Mouse (Mus musculus) forebrain, embryonic 15.5 days (tissue): ENCODE results near the gene Spg20. TPM values are rescaled to one million over a fixed set of nuclear protein-coding genes. Genes with fewer than 3 reads are reported as not detected.

Experiments
- ATAC-seq: fragments of 200-750 bp; cut with Nextera tagmentation; replicated peaks from 2 replicates; pipeline ENCODE4 v1.8.0; 2017; ENCODE audit warnings: mild to moderate bottlenecking, moderate TSS enrichment, moderate library complexity
- H3K27ac ChIP-seq: fragments of 300-500 bp; sonication (generic); replicated peaks from 2 replicates; pipeline ENCODE4 v1.5.1; 2015; ENCODE audit warnings: mild to moderate bottlenecking, inconsistent platforms
- H3K27me3 ChIP-seq: fragments of 300-500 bp; sonication (generic); 2 replicates; pipeline ENCODE4 v1.6.1; 2015; ENCODE audit warnings: inconsistent platforms
- H3K36me3 ChIP-seq: fragments of 300-500 bp; sonication (generic); 2 replicates; pipeline ENCODE4 v1.6.1; 2015; ENCODE audit warnings: mild to moderate bottlenecking, inconsistent platforms
- H3K4me1 ChIP-seq: fragments of 300-500 bp; sonication (generic); 2 replicates; pipeline ENCODE4 v1.6.1; 2015; ENCODE audit warnings: inconsistent platforms
- H3K4me2 ChIP-seq: fragments of 300-500 bp; sonication (generic); replicated peaks from 2 replicates; pipeline ENCODE4 v1.6.1; 2015; ENCODE audit warnings: mild to moderate bottlenecking, inconsistent platforms
- H3K4me3 ChIP-seq: fragments of 300-500 bp; sonication (generic); 2 replicates; pipeline ENCODE4 v1.5.1; 2015; ENCODE audit warnings: mild to moderate bottlenecking, inconsistent platforms
- H3K9ac ChIP-seq: fragments of 300-500 bp; sonication (generic); replicated peaks from 2 replicates; pipeline ENCODE4 v1.6.1; 2015; ENCODE audit warnings: mild to moderate bottlenecking, inconsistent platforms
- H3K9me3 ChIP-seq: fragments of 300-500 bp; sonication (generic); 2 replicates; pipeline ENCODE4 v1.6.1; 2016; ENCODE audit warnings: inconsistent platforms
- WGBS: fragments of 180-500 bp; shearing (Covaris S2); methylation state at CpG from one replicate; pipeline ENCODE4 v1.1.7; 2015; ENCODE audit warnings: mixed read lengths; 5-methylcytosine and 5-hydroxymethylcytosine counted together
- microRNA-seq: library from miRNA; unstranded; fragments of <30 nt; microRNA quantifications from one replicate; pipeline ENCODE4, GENCODE M21; 2016
- polyA plus RNA-seq: library from polyadenylated mRNA; unstranded; fragments of >200 nt; fragmentation: Nextera tagmentation; extraction: Ambion mirVana; gene quantifications from 2 replicates; pipeline ENCODE4 v1.2.1, GENCODE M21; 2015

Gene Spg20
- polyA plus RNA-seq, 1 experiment from 2014 or later, result 21.4 TPM

DNA sequence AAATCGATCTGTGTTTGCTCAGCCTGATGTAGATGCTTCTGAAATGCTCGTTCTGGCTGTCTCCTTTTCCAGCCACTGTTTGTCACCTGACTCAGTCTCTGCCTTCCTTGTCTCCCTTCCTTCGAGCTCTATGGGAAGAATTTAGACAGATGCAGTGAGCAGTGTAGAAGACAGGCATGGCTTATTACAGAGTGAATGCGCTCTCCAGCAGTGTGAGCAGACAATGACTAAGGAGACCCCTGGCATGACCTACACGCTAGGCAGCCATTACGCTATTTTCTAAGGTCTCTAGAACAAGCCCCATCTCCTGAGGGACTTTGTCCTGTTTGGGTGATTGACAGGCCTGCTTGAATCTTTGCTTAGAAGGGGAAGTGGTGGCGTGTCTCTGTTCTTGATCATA is 49.2 kb downstream of the Spg20 start:
- Histone ChIP-seq H3K4me3 (no peak overlapping the region), H3K27ac (no peak overlapping the region), H3K4me2 (no peak overlapping the region), H3K9ac (no peak overlapping the region), H3K4me1 (no peaks in the 10 kb centered on the region), H3K27me3 (no peaks in the 10 kb centered on the region), H3K9me3 (no peaks in the 10 kb centered on the region), H3K36me3 (no peaks in the 10 kb centered on the region)
- 0 out of 2 replicates have a peak, but pooled peaks have one; percentile 26 for ATAC-seq
- WGBS, result 58% methylated on average over 7 of the region's 7 CpGs

GRCm38 (mm10) chr3:55163510-55163909 is 51.6 kb downstream of the Spg20 start:
- WGBS, result 60% methylated on average over 4 of the region's 4 CpGs
- Histone ChIP-seq H3K4me3 (no peak overlapping the region), H3K4me1 (no peaks in the 10 kb centered on the region), H3K9ac (no peak overlapping the region), H3K27ac (no peak overlapping the region), H3K9me3 (no peaks in the 10 kb centered on the region), H3K4me2 (no peak overlapping the region), H3K36me3 (no peaks in the 10 kb centered on the region), H3K27me3 (no peaks in the 10 kb centered on the region)
- no peak for ATAC-seq

GRCm38 (mm10) chr3:55172478-55172877 is 60.6 kb downstream of the Spg20 start:
- 81% methylated on average over 3 of the region's 3 CpGs for WGBS
- no peaks in the 10 kb centered on the region for H3K27me3 ChIP-seq
- H3K36me3 ChIP-seq, result no peaks in the 10 kb centered on the region
- H3K4me3 ChIP-seq, result no peak overlapping the region
- no peak for ATAC-seq
- no peak overlapping the region for H3K4me2 ChIP-seq
- H3K27ac ChIP-seq, result no peak overlapping the region
- no peaks in the 10 kb centered on the region for H3K4me1 ChIP-seq
- no peaks in the 10 kb centered on the region for H3K9me3 ChIP-seq
- no peak overlapping the region for H3K9ac ChIP-seq

DNA sequence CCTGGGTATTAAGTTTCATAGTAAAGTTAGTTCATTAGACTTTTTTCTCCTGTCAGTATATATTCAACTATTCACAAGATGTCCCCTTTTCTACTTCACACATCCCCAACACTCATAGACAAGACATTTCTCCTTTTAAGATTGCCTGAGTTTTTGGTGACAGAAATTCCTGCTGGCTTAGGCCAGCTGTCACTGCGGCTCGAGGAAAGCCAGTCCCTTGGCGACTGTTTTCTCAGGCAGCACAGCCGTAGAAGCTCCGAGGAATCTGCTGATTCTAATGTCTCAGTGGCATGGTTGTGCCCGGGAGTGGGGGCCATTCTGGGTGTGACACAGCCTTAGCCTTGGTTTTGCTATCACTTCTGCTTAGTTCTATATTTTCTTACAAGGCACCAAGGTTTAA is 65.4 kb downstream of the Spg20 start:
- H3K9ac ChIP-seq, result no peak overlapping the region
- H3K36me3 ChIP-seq, result no peaks in the 10 kb centered on the region
- no peaks in the 10 kb centered on the region for H3K4me1 ChIP-seq
- WGBS, result 66% methylated on average over 6 of the region's 6 CpGs
- H3K27me3 ChIP-seq, result no peaks in the 10 kb centered on the region
- H3K4me2 ChIP-seq, result no peak overlapping the region
- no peaks in the 10 kb centered on the region for H3K9me3 ChIP-seq
- no peak overlapping the region for H3K4me3 ChIP-seq
- ATAC-seq, result no peak
- H3K27ac ChIP-seq, result no peak overlapping the region

- no peak for ATAC-seq
- Histone ChIP-seq H3K9me3 (no peaks in the 10 kb centered on the region), H3K27me3 (no peaks in the 10 kb centered on the region), H3K4me3 (no peak within 1 kb of the TSS), H3K27ac (no peak within 1 kb of the TSS), H3K9ac (no peak within 1 kb of the TSS), H3K4me2 (no peak within 1 kb of the TSS), H3K4me1 (no peaks in the 10 kb centered on the region), H3K36me3 (no peaks in the 10 kb centered on the region)
- 95% methylated on average over 22 of the region's 22 CpGs for whole genome bisulfite sequencing
Measured at GRCm38 (mm10) chr3:55181766-55182165, 69.9 kb downstream of the Spg20 start, which contains the start of gene Sohlh2. Gene Sohlh2, plus strand, starts transcription at chr3:55182028.

Small RNAs within 50 kb of the gene (microRNA-seq; reads per million reads assigned to microRNA genes)
- not detected for gene Gm22029

Other genes with a start within 250 kb of the Spg20 start
- gene Sertm1, start 196.2 kb upstream of the Spg20 start, polyA plus RNA-seq, result 1.1 and 1.3 TPM in 2 replicates
- gene Ccna1, start 56.6 kb upstream of the Spg20 start, polyA plus RNA-seq, result 1.9 and 3.0 TPM in 2 replicates
- 0.19 TPM in 1 of 2 replicates, not detected in the other for gene Ccdc169, start 25.2 kb downstream of the Spg20 start, polyA plus RNA-seq
- gene Sohlh2, start 69.9 kb downstream of the Spg20 start, polyA plus RNA-seq, result not detected in 2 replicates
- 253 TPM in 2 replicates for gene Dclk1, start 130.3 kb downstream of the Spg20 start, polyA plus RNA-seq